Mouse (Mus musculus): ENCODE measurements at regions not wholly inside any gene's neighbourhood (a gene's known extent, or its start where the extent isn't known, plus 50 kb on each side); places are given as distances from the start of the nearest gene placed in this dataset.

GRCm38 (mm10) chr12:77048380-77048779, 86.4 kb upstream of the Max start:
- H3K4me2 ChIP-seq (ENCODE audit: low read depth, low read length): no peak overlapping the region
- ATAC-seq (replicated peaks; ENCODE audit: extremely low read depth, insufficient read depth, low FRiP score): no peak
- WGBS: 44% methylated on average over 11 of the region's 11 CpGs
- peaks cover 2% of the 10 kb centered on the region; the same call in 1 of the 2 replicates for H3K4me1 ChIP-seq (ENCODE audit: control insufficient read depth, insufficient read depth, low read length)
- no peaks in the 10 kb centered on the region for H3K36me3 ChIP-seq (ENCODE audit: control insufficient read depth, insufficient read depth)
- no peak overlapping the region for H3K27ac ChIP-seq (ENCODE audit: low read length)
- H3K9ac ChIP-seq (ENCODE audit: low read length): no peak overlapping the region
- H3K4me3 ChIP-seq (ENCODE audit: low read length): no peak overlapping the region
- no peaks in the 10 kb centered on the region; the same call in 1 of the 2 replicates for H3K9me3 ChIP-seq (replicated peaks; ENCODE audit: control insufficient read depth, low read length)
- no peaks in the 10 kb centered on the region; the same call in 1 of the 2 replicates for H3K27me3 ChIP-seq (ENCODE audit: control insufficient read depth, insufficient read depth, low read length)

- Histone ChIP-seq H3K27me3 (ENCODE audit: control insufficient read depth, insufficient read depth, low read length) (no peaks in the 10 kb centered on the region; the same call in 1 of the 2 replicates), H3K4me3 (ENCODE audit: low read length) (no peak overlapping the region), H3K9ac (ENCODE audit: low read length) (no peak overlapping the region), H3K4me2 (ENCODE audit: low read depth, low read length) (no peak overlapping the region), H3K4me1 (ENCODE audit: control insufficient read depth, insufficient read depth, low read length) (peaks cover 2% of the 10 kb centered on the region; the same call in 1 of the 2 replicates), H3K27ac (ENCODE audit: low read length) (no peak overlapping the region), H3K9me3 (replicated peaks; ENCODE audit: control insufficient read depth, low read length) (no peaks in the 10 kb centered on the region; the same call in 1 of the 2 replicates), H3K36me3 (ENCODE audit: control insufficient read depth, insufficient read depth) (no peaks in the 10 kb centered on the region)
- 83% methylated on average over 1 of the region's 1 CpGs for WGBS
- ATAC-seq (replicated peaks; ENCODE audit: extremely low read depth, insufficient read depth, low FRiP score): no peak
Measured at GRCm38 (mm10) chr12:77047273-77047672, 85.3 kb upstream of the Max start.

GRCm38 (mm10) chr12:77045956-77046355, 84.0 kb upstream of the Max start:
- Histone ChIP-seq H3K36me3 (ENCODE audit: control insufficient read depth, insufficient read depth) (no peaks in the 10 kb centered on the region), H3K4me2 (ENCODE audit: low read depth, low read length) (no peak overlapping the region), H3K4me1 (ENCODE audit: control insufficient read depth, insufficient read depth, low read length) (peaks cover 2% of the 10 kb centered on the region; the same call in 1 of the 2 replicates), H3K27me3 (ENCODE audit: control insufficient read depth, insufficient read depth, low read length) (no peaks in the 10 kb centered on the region; the same call in 1 of the 2 replicates), H3K27ac (ENCODE audit: low read length) (no peak overlapping the region), H3K9me3 (replicated peaks; ENCODE audit: control insufficient read depth, low read length) (no peaks in the 10 kb centered on the region; the same call in 1 of the 2 replicates), H3K4me3 (ENCODE audit: low read length) (no peak overlapping the region), H3K9ac (ENCODE audit: low read length) (no peak overlapping the region)
- 20% methylated on average over 2 of the region's 2 CpGs for WGBS
- peak; percentile 63; the same call in 1 of the 2 replicates for ATAC-seq (replicated peaks; ENCODE audit: extremely low read depth, insufficient read depth, low FRiP score)

GRCm38 (mm10) chr12:77045356-77045755, 83.4 kb upstream of the Max start:
- no peaks in the 10 kb centered on the region for H3K36me3 ChIP-seq (ENCODE audit: control insufficient read depth, insufficient read depth)
- no peaks in the 10 kb centered on the region; the same call in 1 of the 2 replicates for H3K27me3 ChIP-seq (ENCODE audit: control insufficient read depth, insufficient read depth, low read length)
- no peak overlapping the region for H3K27ac ChIP-seq (ENCODE audit: low read length)
- peaks cover 2% of the 10 kb centered on the region; the same call in 1 of the 2 replicates for H3K4me1 ChIP-seq (ENCODE audit: control insufficient read depth, insufficient read depth, low read length)
- H3K9ac ChIP-seq (ENCODE audit: low read length): no peak overlapping the region
- WGBS: 84% methylated on average over 10 of the region's 10 CpGs
- no peak for ATAC-seq (replicated peaks; ENCODE audit: extremely low read depth, insufficient read depth, low FRiP score)
- H3K9me3 ChIP-seq (replicated peaks; ENCODE audit: control insufficient read depth, low read length): no peaks in the 10 kb centered on the region; the same call in 1 of the 2 replicates
- no peak overlapping the region for H3K4me3 ChIP-seq (ENCODE audit: low read length)
- H3K4me2 ChIP-seq (ENCODE audit: low read depth, low read length): no peak overlapping the region

GRCm38 (mm10) chr12:77042356-77042755, 80.4 kb upstream of the Max start:
- no peak overlapping the region for H3K4me2 ChIP-seq (ENCODE audit: low read depth, low read length)
- WGBS: 79% methylated on average over 3 of the region's 4 CpGs
- no peaks in the 10 kb centered on the region for H3K36me3 ChIP-seq (ENCODE audit: control insufficient read depth, insufficient read depth)
- no peak overlapping the region for H3K27ac ChIP-seq (ENCODE audit: low read length)
- H3K4me1 ChIP-seq (ENCODE audit: control insufficient read depth, insufficient read depth, low read length): peaks cover 2% of the 10 kb centered on the region; the same call in 1 of the 2 replicates
- no peak overlapping the region for H3K9ac ChIP-seq (ENCODE audit: low read length)
- no peaks in the 10 kb centered on the region for H3K27me3 ChIP-seq (ENCODE audit: control insufficient read depth, insufficient read depth, low read length)
- no peak overlapping the region for H3K4me3 ChIP-seq (ENCODE audit: low read length)
- H3K9me3 ChIP-seq (replicated peaks; ENCODE audit: control insufficient read depth, low read length): no peaks in the 10 kb centered on the region; the same call in 1 of the 2 replicates
- no peak for ATAC-seq (replicated peaks; ENCODE audit: extremely low read depth, insufficient read depth, low FRiP score)

GRCm38 (mm10) chr12:77041141-77041540, 79.1 kb upstream of the Max start:
- no peak for ATAC-seq (replicated peaks; ENCODE audit: extremely low read depth, insufficient read depth, low FRiP score)
- Histone ChIP-seq H3K27ac (ENCODE audit: low read length) (no peak overlapping the region), H3K4me2 (ENCODE audit: low read depth, low read length) (no peak overlapping the region), H3K36me3 (ENCODE audit: control insufficient read depth, insufficient read depth) (no peaks in the 10 kb centered on the region), H3K9ac (ENCODE audit: low read length) (no peak overlapping the region), H3K4me3 (ENCODE audit: low read length) (no peak overlapping the region), H3K4me1 (ENCODE audit: control insufficient read depth, insufficient read depth, low read length) (peaks cover 2% of the 10 kb centered on the region; the same call in 1 of the 2 replicates), H3K27me3 (ENCODE audit: control insufficient read depth, insufficient read depth, low read length) (no peaks in the 10 kb centered on the region), H3K9me3 (replicated peaks; ENCODE audit: control insufficient read depth, low read length) (no peaks in the 10 kb centered on the region; the same call in 1 of the 2 replicates)
- 60% methylated on average over 5 of the region's 5 CpGs for WGBS

- H3K36me3 ChIP-seq (ENCODE audit: control insufficient read depth, insufficient read depth): no peaks in the 10 kb centered on the region
- H3K4me1 ChIP-seq (ENCODE audit: control insufficient read depth, insufficient read depth, low read length): no peaks in the 10 kb centered on the region
- H3K9ac ChIP-seq (ENCODE audit: low read length): no peak overlapping the region
- H3K27ac ChIP-seq (ENCODE audit: low read length): no peak overlapping the region
- 85% methylated on average over 4 of the region's 4 CpGs for WGBS
- no peaks in the 10 kb centered on the region for H3K27me3 ChIP-seq (ENCODE audit: control insufficient read depth, insufficient read depth, low read length)
- H3K9me3 ChIP-seq (replicated peaks; ENCODE audit: control insufficient read depth, low read length): no peaks in the 10 kb centered on the region; the same call in 1 of the 2 replicates
- H3K4me2 ChIP-seq (ENCODE audit: low read depth, low read length): no peak overlapping the region
- ATAC-seq (replicated peaks; ENCODE audit: extremely low read depth, insufficient read depth, low FRiP score): no peak
- H3K4me3 ChIP-seq (ENCODE audit: low read length): no peak overlapping the region
Measured at GRCm38 (mm10) chr12:77039953-77040305, 77.9 kb upstream of the Max start.

- 72% methylated on average over 17 of the region's 17 CpGs for WGBS
- H3K4me3 ChIP-seq (ENCODE audit: low read length): no peak overlapping the region
- no peaks in the 10 kb centered on the region for H3K27me3 ChIP-seq (ENCODE audit: control insufficient read depth, insufficient read depth, low read length)
- H3K9me3 ChIP-seq (replicated peaks; ENCODE audit: control insufficient read depth, low read length): no peaks in the 10 kb centered on the region
- H3K4me2 ChIP-seq (ENCODE audit: low read depth, low read length): no peak overlapping the region
- no peaks in the 10 kb centered on the region for H3K36me3 ChIP-seq (ENCODE audit: control insufficient read depth, insufficient read depth)
- H3K9ac ChIP-seq (ENCODE audit: low read length): no peak overlapping the region
- no peak for ATAC-seq (replicated peaks; ENCODE audit: extremely low read depth, insufficient read depth, low FRiP score)
- no peaks in the 10 kb centered on the region for H3K4me1 ChIP-seq (ENCODE audit: control insufficient read depth, insufficient read depth, low read length)
- no peak overlapping the region for H3K27ac ChIP-seq (ENCODE audit: low read length)
Measured at GRCm38 (mm10) chr12:77039295-77039952, 77.4 kb upstream of the Max start.

GRCm38 (mm10) chr12:77035676-77036075, 73.7 kb upstream of the Max start:
- Histone ChIP-seq H3K27ac (ENCODE audit: low read length) (no peak overlapping the region), H3K36me3 (ENCODE audit: control insufficient read depth, insufficient read depth) (no peaks in the 10 kb centered on the region), H3K9me3 (replicated peaks; ENCODE audit: control insufficient read depth, low read length) (no peaks in the 10 kb centered on the region), H3K4me1 (ENCODE audit: control insufficient read depth, insufficient read depth, low read length) (no peaks in the 10 kb centered on the region), H3K4me2 (ENCODE audit: low read depth, low read length) (no peak overlapping the region), H3K4me3 (ENCODE audit: low read length) (no peak overlapping the region), H3K9ac (ENCODE audit: low read length) (no peak overlapping the region), H3K27me3 (ENCODE audit: control insufficient read depth, insufficient read depth, low read length) (no peaks in the 10 kb centered on the region)
- no peak for ATAC-seq (replicated peaks; ENCODE audit: extremely low read depth, insufficient read depth, low FRiP score)
- WGBS: 49% methylated on average over 2 of the region's 2 CpGs
